Mouse (Mus musculus): Measurements from ENCODE around the gene Btbd16. TPM values are rescaled to one million over a fixed set of nuclear protein-coding genes. Genes with fewer than 3 reads are reported as not detected.

Btbd16 gene
- total RNA-seq, 2 experiments from 2014 or later: not detected

DNA sequence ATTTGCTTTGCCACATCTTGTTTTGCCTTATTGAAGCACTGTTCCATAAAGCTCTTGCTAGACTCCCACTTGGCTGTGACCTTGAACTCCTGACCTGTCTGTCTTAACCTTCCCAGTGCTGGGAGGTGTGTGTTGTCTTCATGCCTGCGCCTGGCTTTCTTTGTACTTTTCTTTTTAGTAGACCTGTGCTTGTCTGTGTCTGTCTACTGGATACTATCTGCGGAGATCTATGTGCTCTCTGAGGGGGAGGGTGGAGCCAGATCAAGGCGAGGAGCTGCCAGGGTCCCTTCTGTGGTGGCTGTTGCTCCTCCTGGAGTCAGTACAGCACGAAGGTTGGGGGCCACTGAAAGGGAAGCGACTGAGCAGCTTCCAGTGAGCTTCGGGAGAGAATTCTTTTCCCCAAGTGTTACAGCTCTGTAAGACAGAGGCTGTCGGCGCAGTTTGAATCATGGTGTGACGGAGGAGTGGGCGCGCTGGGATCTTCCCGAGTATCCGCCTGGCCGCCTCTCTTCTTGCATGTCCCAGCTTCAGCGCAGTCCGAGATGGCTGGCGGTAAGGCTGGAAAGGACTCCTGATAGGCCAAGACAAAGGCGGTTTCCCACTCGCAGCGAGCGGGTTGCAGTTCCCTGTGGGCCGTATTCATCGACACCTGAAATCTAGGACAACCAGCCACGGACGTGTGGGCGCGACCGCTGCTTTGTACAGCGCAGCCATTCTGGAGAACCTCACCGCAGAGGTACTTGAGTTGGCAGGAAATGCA, 7.3 kb upstream of the Btbd16 start:
- intact Hi-C loops (cut with DNase I): no loop called here
- no peak for DNase-seq (ENCODE audit: low spot score)

- DNase-seq (ENCODE audit: low spot score): no peak
- intact Hi-C loops (cut with DNase I): no loop called here
These were observed 5.7 kb upstream of the Btbd16 start for GRCm38 (mm10) chr7:130768151-130768550.

DNA sequence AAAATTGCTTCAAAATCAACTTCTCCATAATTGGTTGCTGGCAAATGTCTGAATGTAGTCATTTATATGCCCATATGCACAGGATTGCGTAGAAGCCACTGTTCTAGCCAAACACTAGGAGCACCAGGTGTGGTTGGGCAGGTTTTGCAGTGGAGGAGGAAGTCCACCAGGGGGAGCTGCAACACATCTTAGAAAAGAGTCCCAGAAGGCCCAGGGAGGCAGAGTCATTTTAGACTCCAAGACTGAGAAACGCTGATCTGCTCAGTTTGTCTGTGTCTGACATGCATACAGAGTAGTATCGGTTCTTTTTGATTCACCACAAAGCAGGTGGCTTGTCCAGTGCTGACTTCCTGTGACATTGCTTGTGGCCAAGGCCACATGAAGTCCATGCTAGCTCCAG, 3.2 kb upstream of the Btbd16 start:
- intact Hi-C loops (cut with DNase I): loop anchor here (2.0 to 10.0 kb wide), 3 partner anchors 57 to 274 kb away; no protein-coding TSS in a partner anchor
- DNase-seq (ENCODE audit: low spot score): no peak

DNA sequence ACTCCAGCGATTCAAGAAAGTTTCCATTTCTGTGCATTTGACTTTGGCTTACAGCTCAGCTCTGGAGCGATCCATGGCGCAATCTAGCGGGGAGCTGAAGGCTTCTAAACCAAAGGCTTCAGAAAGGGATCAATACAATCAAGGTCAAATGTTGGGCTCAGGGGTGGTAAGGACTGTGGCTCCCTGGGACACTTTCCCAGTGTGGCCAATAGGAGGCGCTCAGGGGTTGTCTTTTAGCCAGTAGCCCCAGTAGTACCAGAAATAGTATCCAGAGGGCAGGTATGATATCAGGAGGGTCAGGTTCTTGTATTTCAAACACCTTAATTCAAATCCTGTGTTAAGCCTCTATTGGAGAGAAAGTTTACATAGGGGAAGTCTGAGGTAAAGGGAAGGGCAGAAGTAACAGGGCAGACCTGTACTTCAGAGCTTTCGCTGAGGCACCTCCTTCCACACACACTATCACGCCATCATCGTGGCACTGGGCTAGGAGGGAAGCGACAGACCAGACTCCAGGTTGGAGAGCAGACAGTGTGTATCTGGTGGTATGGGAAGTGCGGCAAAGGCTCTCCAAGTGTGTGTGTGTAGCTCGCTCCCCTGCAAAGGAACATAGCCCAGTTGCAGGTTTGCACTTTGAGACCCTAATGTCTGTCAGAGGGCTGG, 568 bp upstream of the Btbd16 start:
- intact Hi-C loops (cut with DNase I): loop anchor here (5.0 to 10.0 kb wide), 2 partner anchors 54 to 272 kb away; no protein-coding TSS in a partner anchor
- DNase-seq (ENCODE audit: low spot score): no peak

DNA sequence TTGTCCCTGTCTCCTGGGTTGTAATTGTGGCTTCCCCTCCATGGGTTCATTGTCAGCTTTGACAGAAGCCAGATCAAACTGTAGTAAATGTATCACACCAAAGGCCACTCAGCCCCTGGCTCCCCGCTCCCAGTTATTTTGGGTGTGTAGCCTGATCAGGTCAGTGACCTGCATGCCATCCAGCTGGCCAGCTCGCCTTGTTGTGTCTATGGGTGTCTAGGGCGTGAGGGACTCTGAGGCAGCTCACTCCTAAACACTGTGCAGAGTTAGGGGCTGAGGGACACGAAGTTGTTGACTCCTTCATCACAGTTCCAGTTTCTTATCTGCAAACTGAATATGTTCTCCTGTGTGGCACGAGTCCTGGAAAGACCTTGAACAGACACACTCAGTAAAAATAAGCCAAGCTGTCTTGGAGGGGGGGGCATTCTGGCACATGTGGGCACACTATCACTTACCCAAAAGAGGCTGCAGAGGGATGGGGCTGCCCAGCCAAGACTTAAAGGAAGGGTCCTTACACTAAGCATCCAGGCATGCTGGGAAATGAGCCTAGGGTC, 7.1 kb downstream of the Btbd16 start:
- DNase-seq (ENCODE audit: low spot score): no peak
- intact Hi-C loops (cut with DNase I): no loop called here

DNA sequence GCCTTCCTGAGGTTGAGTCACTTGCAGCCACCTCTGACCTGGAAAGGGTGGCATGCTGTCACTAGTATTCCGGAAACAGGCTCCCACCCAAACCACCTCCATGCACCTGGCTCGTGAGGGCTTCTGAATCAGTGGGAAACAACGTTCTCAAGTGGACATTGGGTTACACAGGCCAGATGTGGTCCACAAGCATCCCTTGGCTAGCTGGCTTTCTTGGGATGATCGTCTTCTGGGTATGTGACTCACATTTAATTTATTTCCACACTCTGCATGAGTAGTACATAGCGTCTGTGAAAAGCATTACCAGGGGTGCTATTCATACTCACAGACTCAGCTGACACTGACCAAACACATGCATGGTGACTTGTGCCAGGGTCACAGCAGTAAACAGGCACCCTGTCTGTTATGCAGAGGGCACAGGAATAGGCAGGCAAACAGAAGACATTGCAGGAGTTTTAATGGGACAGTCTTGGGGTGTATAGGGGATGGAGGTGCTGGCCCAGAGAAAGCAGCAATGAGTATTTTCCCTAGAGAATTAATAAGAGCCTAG, 8.7 kb downstream of the Btbd16 start:
- DNase-seq (ENCODE audit: low spot score): no peak
- intact Hi-C loops (cut with DNase I): no loop called here

- intact Hi-C loops (cut with DNase I): no loop called here
- DNase-seq (ENCODE audit: low spot score): no peak
These were observed 12.2 kb downstream of the Btbd16 start for GRCm38 (mm10) chr7:130785923-130786575.

GRCm38 (mm10) chr7:130786708-130787107, 12.8 kb downstream of the Btbd16 start:
- intact Hi-C loops (cut with DNase I): no loop called here
- no peak for DNase-seq (ENCODE audit: low spot score)

GRCm38 (mm10) chr7:130787537-130787936, 13.7 kb downstream of the Btbd16 start:
- intact Hi-C loops (cut with DNase I): no loop called here
- no peak for DNase-seq (ENCODE audit: low spot score)

- intact Hi-C loops (cut with DNase I): no loop called here
- DNase-seq (ENCODE audit: low spot score): no peak
These were observed 15.1 kb downstream of the Btbd16 start for GRCm38 (mm10) chr7:130788950-130789349.

DNA sequence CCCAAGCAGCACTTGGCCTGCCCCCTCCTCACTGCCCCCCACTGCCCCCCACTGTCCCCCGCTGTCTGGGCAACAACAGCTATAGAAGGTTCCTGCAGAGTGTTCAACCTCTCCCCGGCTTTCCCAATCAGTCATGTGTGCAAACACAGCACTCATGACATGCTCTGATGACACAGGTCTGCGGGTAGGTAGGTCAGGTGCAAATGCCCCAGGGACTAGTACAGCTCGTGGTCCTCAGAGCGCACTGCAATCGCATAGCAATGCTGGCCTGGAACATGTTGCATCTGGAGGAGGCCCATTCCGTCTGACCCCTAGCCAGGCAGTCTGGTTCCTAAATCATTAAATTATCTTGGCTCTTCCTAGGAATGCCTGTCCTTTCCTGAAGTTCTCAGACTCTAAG, 15.6 kb downstream of the Btbd16 start:
- intact Hi-C loops (cut with DNase I): no loop called here
- no peak for DNase-seq (ENCODE audit: low spot score)

DNA sequence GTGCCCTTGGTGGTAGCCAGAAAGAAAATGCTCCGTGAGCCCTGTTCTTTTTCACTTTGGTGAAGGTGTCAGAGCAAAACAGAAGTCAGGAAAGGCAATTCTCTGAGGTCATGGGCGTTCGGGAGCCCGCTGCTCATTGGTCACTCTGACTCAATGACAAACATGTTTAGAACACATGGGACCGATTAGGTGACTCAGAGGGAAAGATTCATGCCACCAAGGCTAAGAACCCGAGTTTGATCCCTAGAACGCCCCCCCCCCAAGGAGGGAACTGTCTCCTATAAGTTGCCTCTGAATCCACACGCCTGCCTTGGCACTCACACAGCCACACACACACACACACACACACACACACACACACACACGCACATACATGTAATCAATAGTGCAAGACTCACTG, 19.8 kb downstream of the Btbd16 start:
- intact Hi-C loops (cut with DNase I): no loop called here
- DNase-seq (ENCODE audit: low spot score): no peak

GRCm38 (mm10) chr7:130796786-130797185, 22.9 kb downstream of the Btbd16 start:
- intact Hi-C loops (cut with DNase I): no loop called here

DNA sequence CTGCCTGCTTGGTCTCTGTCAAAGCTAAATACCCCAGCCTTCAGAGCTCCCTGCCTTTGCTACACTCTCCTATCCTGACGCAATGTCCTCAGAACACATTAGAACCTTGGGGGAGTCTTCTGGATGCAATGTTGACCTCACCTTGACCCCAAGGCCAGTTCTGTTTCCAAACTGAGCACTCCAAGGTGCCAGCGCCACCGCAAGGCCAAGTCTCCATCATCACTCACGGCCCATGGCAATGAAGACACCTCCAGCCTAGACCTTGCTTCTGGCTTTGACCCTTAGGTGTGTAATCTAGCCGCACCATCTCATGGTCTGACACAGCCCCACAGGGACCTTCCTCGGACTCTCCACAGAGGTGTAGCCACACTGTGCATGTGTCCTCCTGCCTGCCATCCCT, 23.7 kb downstream of the Btbd16 start:
- no peak for DNase-seq (ENCODE audit: low spot score)
- intact Hi-C loops (cut with DNase I): no loop called here

More at GRCm38 (mm10) chr7:130796786-130797185, 22.9 kb downstream of the Btbd16 start:
- DNase-seq (ENCODE audit: low spot score): no peak

- intact Hi-C loops (cut with DNase I): no loop called here
- no peak for DNase-seq (ENCODE audit: low spot score)
These were observed 25.5 kb downstream of the Btbd16 start for GRCm38 (mm10) chr7:130799418-130799817.

GRCm38 (mm10) chr7:130800681-130801080, 26.8 kb downstream of the Btbd16 start:
- DNase-seq (ENCODE audit: low spot score): no peak
- intact Hi-C loops (cut with DNase I): no loop called here

- DNase-seq (ENCODE audit: low spot score): no peak
- intact Hi-C loops (cut with DNase I): no loop called here
These were observed 27.9 kb downstream of the Btbd16 start for GRCm38 (mm10) chr7:130801811-130802210.

- intact Hi-C loops (cut with DNase I): no loop called here
- no peak for DNase-seq (ENCODE audit: low spot score)
These were observed 29.5 kb downstream of the Btbd16 start for GRCm38 (mm10) chr7:130803251-130803825.

DNA sequence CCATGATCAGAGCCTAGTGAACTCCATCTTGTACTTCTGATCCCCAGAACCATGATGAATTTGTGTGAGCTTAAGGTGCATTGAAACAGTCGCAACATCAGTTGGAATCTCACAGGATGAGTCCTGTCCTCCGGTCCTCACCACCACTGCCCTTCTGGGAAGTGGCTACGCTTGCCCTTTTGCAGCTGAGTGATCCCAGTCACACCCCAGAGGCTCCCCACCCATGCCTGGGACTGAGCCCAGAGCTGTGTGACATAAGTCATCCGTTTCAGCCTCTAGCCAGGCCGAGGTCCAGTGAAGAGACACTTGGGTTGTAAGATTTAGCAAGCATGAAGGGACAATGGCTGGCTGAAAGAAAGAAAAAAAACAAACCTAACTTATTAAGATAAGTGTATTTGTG, 31.1 kb downstream of the Btbd16 start:
- no peak for DNase-seq (ENCODE audit: low spot score)
- intact Hi-C loops (cut with DNase I): no loop called here

- peak; percentile 17 for DNase-seq (ENCODE audit: low spot score)
These were observed 33.9 kb downstream of the Btbd16 start for GRCm38 (mm10) chr7:130807749-130808148.

More at GRCm38 (mm10) chr7:130807749-130808148, 33.9 kb downstream of the Btbd16 start:
- intact Hi-C loops (cut with DNase I): no loop called here
